Mouse (Mus musculus): Measurements from ENCODE around the gene Chchd10. TPM values are rescaled to one million over a fixed set of nuclear protein-coding genes. Genes with fewer than 3 reads are reported as not detected.
"Not testable (repeated sequence)": the region's sequence is repeated elsewhere in the genome, so short reads cannot be mapped to it uniquely, and the experiment has no call there.

Gene Chchd10
- polyA plus RNA-seq (2015; fragmentation: Nextera tagmentation; extraction: Ambion mirVana) = 167 and 218 TPM in 2 replicates

DNA sequence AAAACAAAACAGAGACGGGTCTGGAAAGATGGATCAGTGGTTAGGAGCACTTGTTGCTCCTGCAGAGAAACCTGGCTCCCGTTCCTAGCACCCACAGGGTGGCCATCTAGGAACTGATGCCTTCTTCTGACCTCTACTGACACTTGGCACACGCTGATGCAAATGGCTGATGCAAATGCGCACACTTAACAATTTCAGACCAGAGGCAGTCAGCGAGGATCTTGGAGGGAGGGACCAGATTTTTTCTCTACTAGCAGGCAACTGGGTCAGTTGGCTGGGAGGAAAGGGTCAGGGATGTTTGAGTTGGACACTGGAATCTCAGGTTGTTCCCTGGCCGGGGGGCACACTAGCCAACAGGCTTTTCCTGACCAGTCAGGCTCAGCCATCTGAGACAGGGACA lies at the start of gene Chchd10:
TSS of gene Chchd10 (plus strand) at position 240 of the 400 bp plus-strand sequence.
- Histone ChIP-seq H3K4me2 (ENCODE audit: low read length) (peak within 1 kb of the TSS; percentile 95), H3K36me3 (ENCODE audit: control insufficient read depth, insufficient read depth, low read length) (no peaks in the 10 kb centered on the region), H3K9ac (ENCODE audit: low read depth, low read length) (peak within 1 kb of the TSS; percentile 78), H3K9me3 (ENCODE audit: control insufficient read depth, low read length) (no peaks in the 10 kb centered on the region), H3K27ac (ENCODE audit: low read depth, low read length) (peak within 1 kb of the TSS; percentile 26; the same call in 1 of the 2 replicates), H3K4me3 (ENCODE audit: low read length) (peak within 1 kb of the TSS; percentile 51), H3K4me1 (ENCODE audit: control insufficient read depth, insufficient read depth, low read depth, low read length) (peaks cover 24% of the 10 kb centered on the region), H3K27me3 (replicated peaks; ENCODE audit: control insufficient read depth, insufficient read depth, low read length) (no peaks in the 10 kb centered on the region)
- no peak for ATAC-seq
- 28% methylated on average over 6 of the region's 6 CpGs for WGBS

GRCm38 (mm10) chr10:75883232-75883552 lies 49.7 kb upstream of the Chchd10 start:
- WGBS = under 1% methylated on average over 10 of the region's 10 CpGs
- Histone ChIP-seq H3K27ac (ENCODE audit: low read depth, low read length) (no peak overlapping the region), H3K9ac (ENCODE audit: low read depth, low read length) (peak overlapping the region; percentile 38), H3K4me1 (ENCODE audit: control insufficient read depth, insufficient read depth, low read depth, low read length) (peaks cover 7% of the 10 kb centered on the region), H3K4me3 (ENCODE audit: low read length) (no peak overlapping the region; the same call in 1 of the 2 replicates), H3K4me2 (ENCODE audit: low read length) (peak overlapping the region; percentile 35), H3K27me3 (replicated peaks; ENCODE audit: control insufficient read depth, insufficient read depth, low read length) (no peaks in the 10 kb centered on the region), H3K9me3 (ENCODE audit: control insufficient read depth, low read length) (no peaks in the 10 kb centered on the region), H3K36me3 (ENCODE audit: control insufficient read depth, insufficient read depth, low read length) (no peaks in the 10 kb centered on the region)
- peak; percentile 70 for ATAC-seq

- Histone ChIP-seq H3K4me1 (ENCODE audit: control insufficient read depth, insufficient read depth, low read depth, low read length) (peaks cover 7% of the 10 kb centered on the region), H3K4me2 (ENCODE audit: low read length) (no peak overlapping the region), H3K4me3 (ENCODE audit: low read length) (no peak overlapping the region), H3K27me3 (replicated peaks; ENCODE audit: control insufficient read depth, insufficient read depth, low read length) (no peaks in the 10 kb centered on the region), H3K9me3 (ENCODE audit: control insufficient read depth, low read length) (no peaks in the 10 kb centered on the region), H3K36me3 (ENCODE audit: control insufficient read depth, insufficient read depth, low read length) (no peaks in the 10 kb centered on the region), H3K27ac (ENCODE audit: low read depth, low read length) (no peak overlapping the region), H3K9ac (ENCODE audit: low read depth, low read length) (no peak overlapping the region)
- no peak for ATAC-seq
- WGBS = 96% methylated on average over 8 of the region's 8 CpGs
Measured at GRCm38 (mm10) chr10:75884742-75885141, 48.2 kb upstream of the Chchd10 start.

- not testable (repeated sequence) for ATAC-seq; H3K4me2 ChIP-seq (ENCODE audit: low read length); H3K36me3 ChIP-seq (ENCODE audit: control insufficient read depth, insufficient read depth, low read length); H3K9me3 ChIP-seq (ENCODE audit: control insufficient read depth, low read length); H3K27ac ChIP-seq (ENCODE audit: low read depth, low read length); H3K9ac ChIP-seq (ENCODE audit: low read depth, low read length); H3K27me3 ChIP-seq (replicated peaks; ENCODE audit: control insufficient read depth, insufficient read depth, low read length); H3K4me1 ChIP-seq (ENCODE audit: control insufficient read depth, insufficient read depth, low read depth, low read length); H3K4me3 ChIP-seq (ENCODE audit: low read length)
- 90% methylated on average over 5 of the region's 5 CpGs for WGBS
Measured at GRCm38 (mm10) chr10:75887504-75887903, 45.4 kb upstream of the Chchd10 start.

DNA sequence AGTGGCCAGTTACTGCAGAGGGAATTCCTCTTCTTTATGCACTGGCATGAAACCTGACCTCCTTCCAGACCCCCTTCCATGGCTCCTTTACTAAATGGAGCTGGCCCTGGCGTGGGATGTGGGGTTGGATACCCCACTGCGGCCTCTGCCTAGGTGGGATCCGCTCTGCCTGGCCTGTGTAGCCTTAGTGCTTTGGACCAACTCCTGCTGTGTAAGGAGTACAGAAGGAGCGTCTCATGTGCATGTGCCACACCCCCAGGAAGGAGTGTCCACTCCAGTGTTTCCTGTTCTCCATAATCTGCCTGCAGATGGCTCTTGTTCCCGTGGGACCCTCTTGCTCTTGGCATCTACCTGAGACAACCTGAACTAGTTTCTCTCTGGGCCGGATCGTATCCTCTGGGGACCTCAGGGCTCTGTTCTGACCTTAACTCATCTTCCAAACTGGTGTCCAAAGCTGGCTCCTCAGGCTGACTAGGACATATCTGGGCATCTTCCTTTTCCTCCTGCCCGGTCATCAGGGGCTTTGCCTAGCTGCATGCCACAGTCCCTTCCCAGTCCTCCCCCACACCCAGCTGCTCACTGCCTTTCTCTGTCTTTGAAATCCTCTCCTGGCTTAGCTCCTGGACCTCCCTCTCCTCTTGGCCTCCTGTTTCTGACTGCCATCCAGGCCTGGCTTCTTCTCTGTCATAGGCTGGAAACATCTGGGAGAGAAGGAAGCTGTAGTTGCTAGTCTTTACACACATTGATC lies 43.4 kb upstream of the Chchd10 start:
- Histone ChIP-seq H3K4me1 (ENCODE audit: control insufficient read depth, insufficient read depth, low read depth, low read length) (peaks cover 6% of the 10 kb centered on the region), H3K4me2 (ENCODE audit: low read length) (no peak overlapping the region), H3K9ac (ENCODE audit: low read depth, low read length) (no peak overlapping the region), H3K27ac (ENCODE audit: low read depth, low read length) (no peak overlapping the region), H3K9me3 (ENCODE audit: control insufficient read depth, low read length) (no peaks in the 10 kb centered on the region), H3K27me3 (replicated peaks; ENCODE audit: control insufficient read depth, insufficient read depth, low read length) (no peaks in the 10 kb centered on the region), H3K36me3 (ENCODE audit: control insufficient read depth, insufficient read depth, low read length) (no peaks in the 10 kb centered on the region), H3K4me3 (ENCODE audit: low read length) (no peak overlapping the region)
- no peak for ATAC-seq
- WGBS = 47% methylated on average over 8 of the region's 8 CpGs

DNA sequence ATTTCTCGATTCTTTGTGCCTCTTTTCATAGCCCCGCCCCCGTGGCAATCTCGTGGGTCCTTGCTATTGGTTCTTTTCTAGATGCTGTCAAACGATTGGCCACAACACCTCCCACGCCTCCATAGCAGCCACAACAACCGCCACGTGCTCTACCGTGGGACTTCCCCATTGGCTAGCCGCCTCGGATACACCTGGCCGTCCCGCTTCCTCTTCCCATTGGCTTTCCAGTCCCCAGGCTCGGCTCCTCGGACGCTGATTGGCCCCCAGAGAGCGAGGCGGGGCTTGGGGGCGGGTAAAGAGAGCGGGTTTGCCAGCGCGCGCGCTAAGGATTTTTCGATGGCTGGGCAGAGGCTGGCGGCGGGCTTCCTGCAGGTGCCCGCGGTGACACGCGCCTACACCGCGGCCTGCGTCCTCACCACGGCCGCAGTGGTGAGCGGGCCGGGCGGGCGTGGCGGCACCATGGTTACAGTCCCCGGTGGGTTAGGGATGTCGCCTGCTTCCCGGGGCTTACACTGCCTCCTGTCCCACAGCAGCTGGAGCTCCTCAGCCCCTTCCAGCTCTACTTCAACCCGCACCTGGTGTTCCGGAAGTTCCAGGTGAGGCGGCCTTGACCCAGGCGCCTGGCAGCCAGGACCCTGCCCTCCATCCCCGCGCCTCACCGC lies 39.7 kb upstream of the Chchd10 start, which contains the start of gene Derl3:
TSS of gene Derl3 (plus strand) at position 325 of the 662 bp plus-strand sequence.
- H3K36me3 ChIP-seq (ENCODE audit: control insufficient read depth, insufficient read depth, low read length) = peaks cover 22% of the 10 kb centered on the region
- ATAC-seq = peak; percentile 99
- H3K9me3 ChIP-seq (ENCODE audit: control insufficient read depth, low read length) = no peaks in the 10 kb centered on the region
- peak within 1 kb of the TSS; percentile 46 for H3K4me3 ChIP-seq (ENCODE audit: low read length)
- peaks cover 6% of the 10 kb centered on the region for H3K4me1 ChIP-seq (ENCODE audit: control insufficient read depth, insufficient read depth, low read depth, low read length)
- no peaks in the 10 kb centered on the region for H3K27me3 ChIP-seq (replicated peaks; ENCODE audit: control insufficient read depth, insufficient read depth, low read length)
- WGBS = 2% methylated on average over 45 of the region's 51 CpGs
- H3K4me2 ChIP-seq (ENCODE audit: low read length) = peak within 1 kb of the TSS; percentile 92
- peak within 1 kb of the TSS; percentile 60 for H3K9ac ChIP-seq (ENCODE audit: low read depth, low read length)
- H3K27ac ChIP-seq (ENCODE audit: low read depth, low read length) = 0 out of 2 replicates have a peak within 1 kb of the TSS, but pooled peaks have one; percentile 36

GRCm38 (mm10) chr10:75894601-75895000 lies 38.3 kb upstream of the Chchd10 start:
- H3K9ac ChIP-seq (ENCODE audit: low read depth, low read length) = no peak overlapping the region
- peaks cover 26% of the 10 kb centered on the region for H3K36me3 ChIP-seq (ENCODE audit: control insufficient read depth, insufficient read depth, low read length)
- no peaks in the 10 kb centered on the region for H3K9me3 ChIP-seq (ENCODE audit: control insufficient read depth, low read length)
- H3K27me3 ChIP-seq (replicated peaks; ENCODE audit: control insufficient read depth, insufficient read depth, low read length) = no peaks in the 10 kb centered on the region
- no peak for ATAC-seq
- WGBS = 77% methylated on average over 6 of the region's 6 CpGs
- H3K27ac ChIP-seq (ENCODE audit: low read depth, low read length) = no peak overlapping the region
- no peak overlapping the region for H3K4me3 ChIP-seq (ENCODE audit: low read length)
- peaks cover 6% of the 10 kb centered on the region for H3K4me1 ChIP-seq (ENCODE audit: control insufficient read depth, insufficient read depth, low read depth, low read length)
- no peak overlapping the region for H3K4me2 ChIP-seq (ENCODE audit: low read length)

- peaks cover 29% of the 10 kb centered on the region for H3K36me3 ChIP-seq (ENCODE audit: control insufficient read depth, insufficient read depth, low read length)
- peaks cover 6% of the 10 kb centered on the region for H3K4me1 ChIP-seq (ENCODE audit: control insufficient read depth, insufficient read depth, low read depth, low read length)
- WGBS = 95% methylated on average over 5 of the region's 5 CpGs
Measured at GRCm38 (mm10) chr10:75895730-75896129, 37.2 kb upstream of the Chchd10 start.

GRCm38 (mm10) chr10:75896208-75896607 lies 36.7 kb upstream of the Chchd10 start:
- H3K36me3 ChIP-seq (ENCODE audit: control insufficient read depth, insufficient read depth, low read length) = peaks cover 30% of the 10 kb centered on the region
- H3K4me3 ChIP-seq (ENCODE audit: low read length) = no peak overlapping the region
- H3K27ac ChIP-seq (ENCODE audit: low read depth, low read length) = no peak overlapping the region
- H3K4me2 ChIP-seq (ENCODE audit: low read length) = no peak overlapping the region
- H3K4me1 ChIP-seq (ENCODE audit: control insufficient read depth, insufficient read depth, low read depth, low read length) = peaks cover 6% of the 10 kb centered on the region
- 88% methylated on average over 1 of the region's 1 CpGs for WGBS
- H3K9me3 ChIP-seq (ENCODE audit: control insufficient read depth, low read length) = no peaks in the 10 kb centered on the region
- no peaks in the 10 kb centered on the region for H3K27me3 ChIP-seq (replicated peaks; ENCODE audit: control insufficient read depth, insufficient read depth, low read length)
- H3K9ac ChIP-seq (ENCODE audit: low read depth, low read length) = no peak overlapping the region
- ATAC-seq = no peak

More at GRCm38 (mm10) chr10:75895730-75896129, 37.2 kb upstream of the Chchd10 start:
- Histone ChIP-seq H3K27ac (ENCODE audit: low read depth, low read length) (no peak overlapping the region), H3K4me3 (ENCODE audit: low read length) (no peak overlapping the region), H3K4me2 (ENCODE audit: low read length) (no peak overlapping the region), H3K27me3 (replicated peaks; ENCODE audit: control insufficient read depth, insufficient read depth, low read length) (no peaks in the 10 kb centered on the region), H3K9me3 (ENCODE audit: control insufficient read depth, low read length) (no peaks in the 10 kb centered on the region), H3K9ac (ENCODE audit: low read depth, low read length) (no peak overlapping the region)
- ATAC-seq = no peak

Data from hindbrain, embryonic 16.5 days (tissue).